Mouse (Mus musculus) naive thymus-derived CD4-positive, alpha-beta T cell, adult 2 months (primary cell): ENCODE results near the gene Lexm.

ENCODE experiments used
- DNase-seq: peaks from one replicate; pipeline ENCODE4 v3.0.0-alpha.2; 2011; ENCODE audit warnings: low read depth

Lexm gene

DNA sequence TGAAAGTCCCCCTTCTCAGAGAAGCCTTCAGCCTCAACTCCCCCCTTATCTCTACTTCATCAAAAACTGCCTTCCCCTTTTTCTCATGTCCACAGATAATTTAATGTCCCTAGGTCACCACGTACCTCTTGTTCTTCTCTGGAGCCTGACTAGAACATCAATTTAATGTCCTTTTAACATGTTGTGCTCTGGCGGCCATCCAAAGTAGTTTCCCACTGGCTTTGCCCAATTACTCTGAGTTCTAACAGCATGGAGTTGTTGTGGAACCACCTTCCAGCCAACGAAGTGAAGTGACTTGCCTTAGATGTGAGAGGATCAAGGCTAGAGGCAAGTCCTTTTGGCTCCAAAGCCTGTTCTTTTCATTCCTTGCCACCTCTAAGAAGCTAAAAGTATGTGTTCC is 75.5 kb downstream of the Lexm start:
- DNase-seq: no peak
